Mouse (Mus musculus) midbrain, embryonic 11.5 days (tissue): ENCODE results near the gene Blm. TPM values are rescaled to one million over a fixed set of nuclear protein-coding genes. Genes with fewer than 3 reads are reported as not detected.

ENCODE experiments used
- ATAC-seq: fragments of 200-750 bp; cut with Nextera tagmentation; 2 replicates; pipeline ENCODE4 v1.8.0; 2017; ENCODE audit warnings: moderate TSS enrichment, moderate library complexity; ENCODE audit not compliant: low FRiP score
- DNase-seq: peaks from one replicate; pipeline ENCODE4 v3.0.0; 2015; ENCODE audit warnings: low spot score; ENCODE audit errors: missing footprints
- H3K27ac ChIP-seq: fragments of 300-500 bp; sonication (generic); 2 replicates; pipeline ENCODE4 v1.5.1; 2014; ENCODE audit warnings: low read depth, low read length
- H3K27me3 ChIP-seq: fragments of 300-500 bp; sonication (generic); 2 replicates; pipeline ENCODE4 v1.6.1; 2014; ENCODE audit warnings: mild to moderate bottlenecking, low read length, moderate library complexity, mixed read lengths; ENCODE audit not compliant: control insufficient read depth, insufficient read depth
- H3K36me3 ChIP-seq: fragments of 300-500 bp; sonication (generic); 2 replicates; pipeline ENCODE4 v1.6.1; 2014; ENCODE audit warnings: mild to moderate bottlenecking, low read length, moderate library complexity, mixed read lengths; ENCODE audit not compliant: control insufficient read depth, insufficient read depth
- H3K4me1 ChIP-seq: fragments of 300-500 bp; sonication (generic); 2 replicates; pipeline ENCODE4 v1.6.1; 2014; ENCODE audit warnings: low read length; ENCODE audit not compliant: control insufficient read depth, insufficient read depth
- H3K4me2 ChIP-seq: fragments of 300-500 bp; sonication (generic); 2 replicates; pipeline ENCODE4 v1.6.1; 2014; ENCODE audit warnings: mild to moderate bottlenecking, moderate library complexity
- H3K4me3 ChIP-seq: fragments of 300-500 bp; sonication (generic); 2 replicates; pipeline ENCODE4 v1.5.1; 2014; ENCODE audit warnings: low read depth, low read length
- H3K9ac ChIP-seq: fragments of 300-500 bp; sonication (generic); 2 replicates; pipeline ENCODE4 v1.6.1; 2014; ENCODE audit warnings: low read length
- H3K9me3 ChIP-seq: fragments of 300-500 bp; sonication (generic); 2 replicates; pipeline ENCODE4 v1.6.1; 2016; ENCODE audit warnings: low read length; ENCODE audit not compliant: control insufficient read depth
- WGBS: fragments of 180-500 bp; shearing (Covaris S2); extraction: QIAGEN DNeasy Blood & Tissue Kit; methylation state at CpG from one replicate; pipeline ENCODE4 v1.1.7; 2014; 5-methylcytosine and 5-hydroxymethylcytosine counted together
- polyA plus RNA-seq: library from polyadenylated mRNA; unstranded; fragments of >200 nt; fragmentation: Nextera tagmentation; extraction: Ambion mirVana; gene quantifications from 2 replicates; pipeline ENCODE4 v1.2.1, GENCODE M21; 2014

Blm gene
- polyA plus RNA-seq, 1 experiment from 2014 or later: 38.1 TPM

GRCm38 (mm10) chr7:80412781-80413180 is 122.1 kb downstream of the Blm start:
- ATAC-seq (no peak), DNase-seq (no peak)
- 67% methylated on average over 5 of the region's 5 CpGs for WGBS
- Histone ChIP-seq H3K4me2 (no peak overlapping the region), H3K27me3 (no peaks in the 10 kb centered on the region), H3K9ac (no peak overlapping the region), H3K4me1 (no peaks in the 10 kb centered on the region), H3K9me3 (no peaks in the 10 kb centered on the region), H3K27ac (no peak overlapping the region), H3K36me3 (no peaks in the 10 kb centered on the region), H3K4me3 (no peak overlapping the region)

- H3K4me1 ChIP-seq: no peaks in the 10 kb centered on the region
- H3K9ac ChIP-seq: no peak overlapping the region
- ATAC-seq (no peak), DNase-seq (no peak)
- H3K4me3 ChIP-seq: no peak overlapping the region
- no peaks in the 10 kb centered on the region for H3K36me3 ChIP-seq
- WGBS: 82% methylated on average over 10 of the region's 10 CpGs
- no peak overlapping the region for H3K4me2 ChIP-seq
- H3K9me3 ChIP-seq: no peaks in the 10 kb centered on the region
- H3K27me3 ChIP-seq: no peaks in the 10 kb centered on the region
- no peak overlapping the region for H3K27ac ChIP-seq
Observed at GRCm38 (mm10) chr7:80412279-80412678, 122.6 kb downstream of the Blm start.

GRCm38 (mm10) chr7:80410380-80410779 is 124.5 kb downstream of the Blm start:
- H3K27me3 ChIP-seq: no peaks in the 10 kb centered on the region
- no peak for ATAC-seq
- H3K9ac ChIP-seq: no peak overlapping the region
- H3K4me3 ChIP-seq: no peak overlapping the region
- H3K36me3 ChIP-seq: no peaks in the 10 kb centered on the region
- H3K9me3 ChIP-seq: no peaks in the 10 kb centered on the region
- H3K27ac ChIP-seq: no peak overlapping the region
- 76% methylated on average over 9 of the region's 9 CpGs for WGBS
- no peak for DNase-seq
- H3K4me2 ChIP-seq: no peak overlapping the region
- no peaks in the 10 kb centered on the region for H3K4me1 ChIP-seq

- no peak overlapping the region for H3K4me2 ChIP-seq
- ATAC-seq (no peak), DNase-seq (no peak)
- H3K9me3 ChIP-seq: no peaks in the 10 kb centered on the region
- H3K27me3 ChIP-seq: peaks cover 8% of the 10 kb centered on the region; the same call in 1 of the 2 replicates
- no peaks in the 10 kb centered on the region for H3K4me1 ChIP-seq
- no peak overlapping the region for H3K27ac ChIP-seq
- WGBS: 76% methylated on average over 9 of the region's 9 CpGs
- no peaks in the 10 kb centered on the region for H3K36me3 ChIP-seq
- H3K4me3 ChIP-seq: no peak overlapping the region
- no peak overlapping the region for H3K9ac ChIP-seq
Observed at GRCm38 (mm10) chr7:80407712-80408111, 127.2 kb downstream of the Blm start.

- DNase-seq (no peak), ATAC-seq (no peak)
- Histone ChIP-seq H3K4me3 (no peak overlapping the region), H3K36me3 (no peaks in the 10 kb centered on the region), H3K27me3 (peaks cover 8% of the 10 kb centered on the region; the same call in 1 of the 2 replicates), H3K4me2 (no peak overlapping the region), H3K4me1 (peaks cover 6% of the 10 kb centered on the region), H3K9ac (no peak overlapping the region), H3K9me3 (no peaks in the 10 kb centered on the region), H3K27ac (no peak overlapping the region)
- 85% methylated on average over 3 of the region's 3 CpGs for WGBS
Observed at GRCm38 (mm10) chr7:80406186-80406585, 128.7 kb downstream of the Blm start.

GRCm38 (mm10) chr7:80405188-80405695 is 129.7 kb downstream of the Blm start, which contains the start of gene Furin:
TSS of gene Furin (minus strand) at chr7:80405436.
- no peaks in the 10 kb centered on the region for H3K36me3 ChIP-seq
- H3K4me1 ChIP-seq: peaks cover 8% of the 10 kb centered on the region
- WGBS: 84% methylated on average over 9 of the region's 9 CpGs
- no peaks in the 10 kb centered on the region for H3K9me3 ChIP-seq
- no peak within 1 kb of the TSS for H3K4me2 ChIP-seq
- H3K9ac ChIP-seq: no peak within 1 kb of the TSS
- DNase-seq (no peak), ATAC-seq (no peak)
- H3K27me3 ChIP-seq: peaks cover 8% of the 10 kb centered on the region; the same call in 1 of the 2 replicates
- H3K4me3 ChIP-seq: no peak within 1 kb of the TSS
- H3K27ac ChIP-seq: no peak within 1 kb of the TSS

Other genes starting within 250 kb of the Blm start
- gene Prc1, start 240.7 kb downstream of the Blm start, polyA plus RNA-seq: 231 and 232 TPM in 2 replicates
- 10.1 and 10.9 TPM in 2 replicates for gene Rccd1, start 210.7 kb downstream of the Blm start, polyA plus RNA-seq
- gene Unc45a, start 194.1 kb downstream of the Blm start, polyA plus RNA-seq: 28.8 and 30.4 TPM in 2 replicates
- gene Hddc3, start 192.0 kb downstream of the Blm start, polyA plus RNA-seq: 25.6 and 26.9 TPM in 2 replicates
- 5.8 and 6.9 TPM in 2 replicates for gene Man2a2, start 163.7 kb downstream of the Blm start, polyA plus RNA-seq
- 7.3 and 7.6 TPM in 2 replicates for gene Fes, start 147.2 kb downstream of the Blm start, polyA plus RNA-seq
- gene Furin, start 129.7 kb downstream of the Blm start, polyA plus RNA-seq: 2.7 TPM in 2 replicates
- 7.9 and 9.2 TPM in 2 replicates for gene Crtc3, start 153.8 kb upstream of the Blm start, polyA plus RNA-seq